Mouse (Mus musculus) intestine, postnatal 0 days (tissue): ENCODE measurements around the gene Ptges. TPM values are rescaled to one million over a fixed set of nuclear protein-coding genes. Genes with fewer than 3 reads are reported as not detected.

Source experiments
- ATAC-seq: fragments of 200-750 bp; cut with Nextera tagmentation; 2 replicates; pipeline ENCODE4 v1.8.0; 2017; ENCODE audit warnings: mild to moderate bottlenecking, moderate TSS enrichment, moderate library complexity
- H3K27ac ChIP-seq: fragments of 300-500 bp; sonication (generic); 2 replicates; pipeline ENCODE4 v1.5.1; 2014; ENCODE audit warnings: mild to moderate bottlenecking, low read depth, low read length, moderate library complexity
- H3K27me3 ChIP-seq: fragments of 300-500 bp; sonication (generic); replicated peaks from 2 replicates; pipeline ENCODE4 v1.6.1; 2014; ENCODE audit warnings: low read length, mixed read lengths; ENCODE audit not compliant: control insufficient read depth, insufficient read depth
- H3K36me3 ChIP-seq: fragments of 300-500 bp; sonication (generic); 2 replicates; pipeline ENCODE4 v1.6.1; 2014; ENCODE audit warnings: mild to moderate bottlenecking, moderate library complexity; ENCODE audit not compliant: control insufficient read depth, insufficient read depth
- H3K4me1 ChIP-seq: fragments of 300-500 bp; sonication (generic); replicated peaks from 2 replicates; pipeline ENCODE4 v1.6.1; 2014; ENCODE audit warnings: antibody characterized with exemption, low read length, mixed read lengths; ENCODE audit not compliant: control insufficient read depth, insufficient read depth
- H3K4me2 ChIP-seq: fragments of 300-500 bp; sonication (generic); replicated peaks from 2 replicates; pipeline ENCODE4 v1.6.1; 2014; ENCODE audit warnings: low read depth, mild to moderate bottlenecking, moderate library complexity
- H3K4me3 ChIP-seq: fragments of 300-500 bp; sonication (generic); 2 replicates; pipeline ENCODE4 v1.5.1; 2014; ENCODE audit warnings: low read depth, low read length
- H3K9ac ChIP-seq: fragments of 300-500 bp; sonication (generic); 2 replicates; pipeline ENCODE4 v1.6.1; 2014; ENCODE audit warnings: mild to moderate bottlenecking, low read depth, low read length
- H3K9me3 ChIP-seq: fragments of 300-500 bp; sonication (generic); 2 replicates; pipeline ENCODE4 v1.6.1; 2016; ENCODE audit warnings: mixed run types; ENCODE audit not compliant: control insufficient read depth
- CTCF ChIP-seq: sonication (generic); IDR thresholded peaks from 2 replicates; pipeline ENCODE4 v1.5.1; 2016; ENCODE audit warnings: low read depth, mild to moderate bottlenecking, control low read depth, antibody characterized with exemption, moderate library complexity
- WGBS: fragments of 180-500 bp; shearing (Covaris S2); extraction: QIAGEN DNeasy Blood & Tissue Kit; methylation state at CpG from one replicate; pipeline ENCODE4 v1.1.7; 2014; 5-methylcytosine and 5-hydroxymethylcytosine counted together
- polyA plus RNA-seq: library from polyadenylated mRNA; unstranded; fragments of >200 nt; fragmentation: Nextera tagmentation; extraction: Ambion mirVana; gene quantifications from 2 replicates; pipeline ENCODE4 v1.2.1, GENCODE M21; 2015

The Ptges gene
- polyA plus RNA-seq, 1 experiment from 2014 or later = 2.8 TPM

- no peak overlapping the region for H3K4me2 ChIP-seq
- H3K27ac ChIP-seq = no peak overlapping the region
- H3K36me3 ChIP-seq = no peaks in the 10 kb centered on the region
- H3K4me1 ChIP-seq = no peaks in the 10 kb centered on the region
- ATAC-seq = no peak
- no peak overlapping the region for H3K9ac ChIP-seq
- no peak for TF ChIP-seq CTCF
- no peak overlapping the region for H3K4me3 ChIP-seq
- H3K27me3 ChIP-seq = peaks cover 11% of the 10 kb centered on the region; the same call in 1 of the 2 replicates
- WGBS = 75% methylated on average over 14 of the region's 14 CpGs
- no peaks in the 10 kb centered on the region for H3K9me3 ChIP-seq
These were observed 30.1 kb downstream of the Ptges start for GRCm38 (mm10) chr2:30899397-30900069.

DNA sequence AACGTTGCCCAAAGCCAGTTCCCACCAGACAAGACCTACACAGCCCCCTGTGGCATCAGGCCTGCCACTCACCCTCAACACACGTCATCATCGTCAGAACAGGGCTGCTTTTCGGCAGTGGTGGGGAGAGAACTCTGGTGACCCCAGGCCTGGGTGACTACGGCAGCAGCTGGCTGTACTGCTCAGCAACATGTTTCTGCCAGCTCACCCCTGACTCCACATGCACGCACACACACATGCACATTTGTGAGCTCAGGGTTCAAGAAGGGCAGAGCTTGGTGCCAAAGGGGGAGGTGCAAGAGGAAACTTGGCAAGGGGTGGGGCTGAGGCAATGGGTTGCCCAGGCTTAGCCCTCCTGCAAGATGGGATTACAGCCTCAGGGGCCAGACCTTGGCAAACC, 32.4 kb downstream of the Ptges start:
- no peak overlapping the region for H3K27ac ChIP-seq
- ATAC-seq = no peak
- TF ChIP-seq CTCF = no peak
- no peaks in the 10 kb centered on the region for H3K4me1 ChIP-seq
- peaks cover 4% of the 10 kb centered on the region; the same call in 1 of the 2 replicates for H3K27me3 ChIP-seq
- WGBS = 45% methylated on average over 6 of the region's 6 CpGs
- no peaks in the 10 kb centered on the region for H3K36me3 ChIP-seq
- no peak overlapping the region for H3K4me3 ChIP-seq
- H3K4me2 ChIP-seq = no peak overlapping the region
- H3K9ac ChIP-seq = no peak overlapping the region
- H3K9me3 ChIP-seq = no peaks in the 10 kb centered on the region

GRCm38 (mm10) chr2:30893946-30894345, 35.7 kb downstream of the Ptges start:
- WGBS = 71% methylated on average over 7 of the region's 7 CpGs
- H3K4me1 ChIP-seq = no peaks in the 10 kb centered on the region
- TF ChIP-seq CTCF = no peak
- no peak for ATAC-seq
- no peaks in the 10 kb centered on the region for H3K9me3 ChIP-seq
- H3K36me3 ChIP-seq = no peaks in the 10 kb centered on the region
- no peak overlapping the region for H3K27ac ChIP-seq
- H3K27me3 ChIP-seq = no peaks in the 10 kb centered on the region
- H3K4me2 ChIP-seq = no peak overlapping the region
- no peak overlapping the region for H3K4me3 ChIP-seq
- no peak overlapping the region for H3K9ac ChIP-seq

GRCm38 (mm10) chr2:30893399-30893798, 36.3 kb downstream of the Ptges start:
- no peak overlapping the region for H3K4me3 ChIP-seq
- no peak for TF ChIP-seq CTCF
- no peak overlapping the region for H3K4me2 ChIP-seq
- ATAC-seq = no peak
- no peaks in the 10 kb centered on the region for H3K9me3 ChIP-seq
- H3K27me3 ChIP-seq = no peaks in the 10 kb centered on the region
- H3K9ac ChIP-seq = no peak overlapping the region
- no peaks in the 10 kb centered on the region for H3K36me3 ChIP-seq
- 19% methylated on average over 6 of the region's 6 CpGs for WGBS
- no peak overlapping the region for H3K27ac ChIP-seq
- H3K4me1 ChIP-seq = no peaks in the 10 kb centered on the region

DNA sequence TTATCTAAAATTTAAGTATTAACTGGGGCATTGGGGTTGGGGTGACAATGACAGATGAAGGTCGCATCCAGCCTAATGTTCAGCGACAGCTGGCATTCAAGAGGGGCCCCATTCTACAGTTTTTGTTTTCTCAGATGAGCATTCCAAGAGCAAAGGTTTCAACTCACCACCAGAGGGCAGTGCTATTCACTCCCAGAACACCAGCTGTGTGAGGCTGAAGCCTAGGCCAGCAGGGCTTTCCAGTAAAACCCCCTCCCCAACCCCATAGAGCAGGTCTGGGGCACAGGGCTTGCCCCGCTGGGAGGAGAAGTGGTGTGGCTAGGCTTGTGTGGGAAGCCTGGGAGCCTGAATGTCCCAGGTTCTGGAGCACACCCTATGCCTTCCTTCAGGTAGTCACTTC, 38.7 kb downstream of the Ptges start:
- no peak overlapping the region for H3K4me2 ChIP-seq
- H3K27me3 ChIP-seq = no peaks in the 10 kb centered on the region
- peak; percentile 85 for TF ChIP-seq CTCF
- WGBS = 11% methylated on average over 3 of the region's 3 CpGs
- H3K27ac ChIP-seq = no peak overlapping the region
- H3K4me1 ChIP-seq = no peaks in the 10 kb centered on the region
- H3K9ac ChIP-seq = no peak overlapping the region
- H3K36me3 ChIP-seq = no peaks in the 10 kb centered on the region
- no peaks in the 10 kb centered on the region for H3K9me3 ChIP-seq
- ATAC-seq = no peak
- H3K4me3 ChIP-seq = no peak overlapping the region

GRCm38 (mm10) chr2:30885453-30886163, 44.1 kb downstream of the Ptges start:
- H3K4me1 ChIP-seq = no peaks in the 10 kb centered on the region
- no peak for TF ChIP-seq CTCF

More at GRCm38 (mm10) chr2:30885453-30886163, 44.1 kb downstream of the Ptges start:
- 24% methylated on average over 9 of the region's 9 CpGs for WGBS
- no peaks in the 10 kb centered on the region for H3K27me3 ChIP-seq
- H3K9ac ChIP-seq = no peak overlapping the region
- no peaks in the 10 kb centered on the region for H3K36me3 ChIP-seq
- no peak for ATAC-seq
- H3K4me3 ChIP-seq = no peak overlapping the region
- no peak overlapping the region for H3K27ac ChIP-seq
- H3K4me2 ChIP-seq = no peak overlapping the region
- no peaks in the 10 kb centered on the region for H3K9me3 ChIP-seq
